Mouse (Mus musculus): ENCODE results near the gene Smurf1.

GRCm38 (mm10) chr5:145004495-145004894 is 38.8 kb upstream of the Smurf1 start:
- no peak for TF ChIP-seq CTCF (IDR thresholded peaks at IDR 0.05; ENCODE audit: borderline replicate concordance, control insufficient read depth, extremely low read depth, insufficient read depth, low read length, poor library complexity)
- no peak for TF ChIP-seq POLR2A (IDR thresholded peaks at IDR 0.05; ENCODE audit: control insufficient read depth, extremely low read depth, insufficient read depth, low read length, poor library complexity)

Measured in thymus, adult 2 months (tissue).